Mouse (Mus musculus): Measurements from ENCODE around the gene Tas2r135.

- TF ChIP-seq GATA1 (IDR thresholded peaks at IDR 0.05; ENCODE audit: low read length) (no peak), TAL1 (IDR thresholded peaks at IDR 0.05; ENCODE audit: low read length) (no peak)
These were observed 6.9 kb upstream of the Tas2r135 start for GRCm38 (mm10) chr6:42398285-42398684.
